Mouse (Mus musculus): ENCODE results near the gene Sirt1.
"Not testable (repeated sequence)": the region's sequence is repeated elsewhere in the genome, so short reads cannot be mapped to it uniquely, and the experiment has no call there.

DNA sequence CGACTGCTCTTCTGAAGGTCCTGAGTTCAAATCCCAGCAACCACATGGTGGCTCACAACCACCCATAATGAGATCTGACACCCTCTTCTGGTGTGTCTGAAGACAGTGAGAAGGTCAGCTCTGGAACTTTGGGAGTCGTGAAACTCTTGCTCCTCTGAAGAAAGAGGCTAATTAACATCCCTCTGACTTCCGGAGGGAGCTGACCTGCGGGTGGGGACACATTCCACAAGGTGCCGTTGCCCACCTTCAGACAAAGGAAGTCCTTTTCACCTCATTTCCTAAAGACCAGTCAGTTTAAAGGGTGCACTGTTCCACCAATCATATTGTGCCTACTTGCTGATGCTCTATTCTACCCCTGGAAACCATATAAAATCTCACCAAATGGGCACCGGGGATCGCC is 30.4 kb downstream of the Sirt1 start:
- TF ChIP-seq CTCF (IDR thresholded peaks at IDR 0.05 in 2 of 3, conservative IDR thresholded peaks at IDR 0.05 in 1 of 3; ENCODE audit: control insufficient read depth in 1 of 3, insufficient read depth in 1 of 3, low read depth in 2 of 3, low read length in 3 of 3, poor library complexity in 1 of 3, severe bottlenecking in 1 of 3); KAT2A (conservative IDR thresholded peaks at IDR 0.05; ENCODE audit: low read depth, low read length); GATA1 (IDR thresholded peaks at IDR 0.05; ENCODE audit: low read depth, low read length); POLR2A (IDR thresholded peaks at IDR 0.05; ENCODE audit: control insufficient read depth in 1 of 2, insufficient read depth in 1 of 2, low read depth in 1 of 2, low read length in 2 of 2, poor library complexity in 1 of 2); GABPA (IDR thresholded peaks at IDR 0.05; ENCODE audit: low read depth, low read length); EP300 (IDR thresholded peaks at IDR 0.05; ENCODE audit: low read depth in 1 of 2, low read length in 2 of 2); ZMIZ1 (IDR thresholded peaks at IDR 0.05; ENCODE audit: low read depth, low read length): not testable (repeated sequence)
